Mouse (Mus musculus) spleen, adult 2 months (tissue): ENCODE results near the gene Shisa8.

Experiments
- CTCF ChIP-seq: fragments of 200-500 bp; IDR thresholded peaks from 2 replicates; pipeline ENCODE4 v1.5.1; 2011; ENCODE audit warnings: mild to moderate bottlenecking, inconsistent platforms; ENCODE audit not compliant: insufficient read depth, insufficient read length, insufficient replicate concordance; ENCODE audit errors: extremely low read depth
- POLR2A ChIP-seq: fragments of 200-500 bp; IDR thresholded peaks from 2 replicates; pipeline ENCODE4 v1.6.1; 2011; ENCODE audit warnings: low read depth, low read length, inconsistent platforms

GRCm38 (mm10) chr15:82204680-82205371, 7.8 kb downstream of the Shisa8 start:
- no peak for TF ChIP-seq POLR2A
- TF ChIP-seq CTCF = no peak
